Mouse (Mus musculus) cortical plate, adult 2 months (tissue): ENCODE measurements at regions not wholly inside any gene's neighbourhood (a gene's known extent, or its start where the extent isn't known, plus 50 kb on each side); places are given as distances from the start of the nearest gene placed in this dataset.

Source experiments
- H3K27ac ChIP-seq: fragments of 200-500 bp; 2 replicates; pipeline ENCODE4 v1.5.1; 2012; ENCODE audit warnings: low read length, control low read depth, inconsistent platforms; ENCODE audit not compliant: insufficient read depth
- H3K4me1 ChIP-seq: fragments of 200-500 bp; 2 replicates; pipeline ENCODE4 v1.6.1; 2011; ENCODE audit warnings: low read length; ENCODE audit not compliant: control insufficient read depth, insufficient read depth
- H3K4me3 ChIP-seq: fragments of 200-500 bp; 2 replicates; pipeline ENCODE4 v1.5.1; 2011; ENCODE audit warnings: mild to moderate bottlenecking, low read length, control low read depth; ENCODE audit not compliant: insufficient read depth
- CTCF ChIP-seq: fragments of 200-500 bp; IDR thresholded peaks from 2 replicates; pipeline ENCODE4 v1.5.1; 2011; ENCODE audit warnings: mild to moderate bottlenecking, control low read depth, low read length; ENCODE audit not compliant: insufficient read depth; ENCODE audit errors: extremely low read depth
- POLR2A ChIP-seq: fragments of 200-500 bp; IDR thresholded peaks from 2 replicates; pipeline ENCODE4 v1.6.1; 2011; ENCODE audit warnings: mild to moderate bottlenecking, low read length, control low read depth; ENCODE audit not compliant: insufficient read depth; ENCODE audit errors: extremely low read depth

- TF ChIP-seq CTCF, result no peak
- no peak for TF ChIP-seq POLR2A
- H3K4me1 ChIP-seq, result no peaks in the 10 kb centered on the region
- no peak overlapping the region for H3K4me3 ChIP-seq
- H3K27ac ChIP-seq, result no peak overlapping the region
Observed at GRCm38 (mm10) chr7:136002382-136002781, 286.2 kb upstream of the Mki67 start.

GRCm38 (mm10) chr7:136003291-136003690, 287.1 kb upstream of the Mki67 start:
- H3K4me3 ChIP-seq, result no peak overlapping the region
- H3K4me1 ChIP-seq, result no peaks in the 10 kb centered on the region
- no peak overlapping the region for H3K27ac ChIP-seq
- TF ChIP-seq CTCF, result no peak
- TF ChIP-seq POLR2A, result no peak

GRCm38 (mm10) chr7:136007796-136008455, 291.8 kb upstream of the Mki67 start:
- H3K4me3 ChIP-seq, result no peak overlapping the region
- TF ChIP-seq CTCF, result no peak
- no peak overlapping the region for H3K27ac ChIP-seq
- no peaks in the 10 kb centered on the region for H3K4me1 ChIP-seq

- Histone ChIP-seq H3K27ac (no peak overlapping the region), H3K4me1 (no peaks in the 10 kb centered on the region), H3K4me3 (no peak overlapping the region)
- TF ChIP-seq POLR2A, result no peak
- no peak for TF ChIP-seq CTCF
Observed at GRCm38 (mm10) chr7:136008486-136008885, 292.3 kb upstream of the Mki67 start.

- H3K4me1 ChIP-seq, result no peaks in the 10 kb centered on the region
- H3K4me3 ChIP-seq, result no peak overlapping the region
- TF ChIP-seq POLR2A (no peak), CTCF (peak; percentile 41)
- H3K27ac ChIP-seq, result no peak overlapping the region
Observed at GRCm38 (mm10) chr7:136010013-136010412, 293.9 kb upstream of the Mki67 start.

- Histone ChIP-seq H3K27ac (no peak overlapping the region), H3K4me3 (no peak overlapping the region), H3K4me1 (no peaks in the 10 kb centered on the region)
- TF ChIP-seq CTCF (no peak), POLR2A (no peak)
Observed at GRCm38 (mm10) chr7:136014706-136015105, 298.5 kb upstream of the Mki67 start.

GRCm38 (mm10) chr7:136016918-136017317, 300.8 kb upstream of the Mki67 start:
- Histone ChIP-seq H3K27ac (no peak overlapping the region), H3K4me1 (no peaks in the 10 kb centered on the region), H3K4me3 (no peak overlapping the region)
- TF ChIP-seq POLR2A, result no peak
- no peak for TF ChIP-seq CTCF

- no peak overlapping the region for H3K27ac ChIP-seq
- no peaks in the 10 kb centered on the region for H3K4me1 ChIP-seq
- TF ChIP-seq POLR2A (no peak), CTCF (no peak)
- no peak overlapping the region for H3K4me3 ChIP-seq
Observed at GRCm38 (mm10) chr7:136020577-136020976, 304.4 kb upstream of the Mki67 start.

GRCm38 (mm10) chr7:136021071-136021470, 304.9 kb upstream of the Mki67 start:
- no peaks in the 10 kb centered on the region for H3K4me1 ChIP-seq
- no peak overlapping the region for H3K27ac ChIP-seq
- TF ChIP-seq POLR2A (no peak), CTCF (no peak)
- no peak overlapping the region for H3K4me3 ChIP-seq

GRCm38 (mm10) chr7:136022781-136023448, 306.8 kb upstream of the Mki67 start:
- no peaks in the 10 kb centered on the region for H3K4me1 ChIP-seq
- TF ChIP-seq CTCF (no peak), POLR2A (no peak)
- no peak overlapping the region for H3K27ac ChIP-seq

More at GRCm38 (mm10) chr7:136022781-136023448, 306.8 kb upstream of the Mki67 start:
- H3K4me3 ChIP-seq, result no peak overlapping the region
